9 mouse cellular contexts compared by ENCODE assay signal in the genomic region with DNA sequence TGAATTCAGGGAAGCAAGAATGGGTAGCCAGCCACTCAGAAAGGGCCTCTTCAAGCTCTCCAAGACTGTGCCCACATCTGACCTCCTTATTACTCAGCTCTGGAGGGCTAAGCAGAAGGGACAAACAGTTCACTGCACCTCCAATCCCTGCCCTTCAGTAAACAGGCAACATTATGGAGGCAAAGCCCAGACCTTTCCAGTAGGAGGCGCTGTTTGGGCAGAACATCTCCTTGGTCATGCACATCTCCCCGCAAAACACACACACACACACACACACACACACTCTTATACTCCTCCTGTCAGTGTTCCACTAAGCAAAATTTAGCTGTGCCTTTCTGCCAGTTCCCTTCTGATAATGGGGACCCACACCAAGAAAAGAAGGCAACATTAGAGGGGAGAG. TPM values are rescaled to one million over a fixed set of nuclear protein-coding genes. Genes with fewer than 3 reads are reported as not detected.
DNase-seq lines count a peak whose midpoint lies in the region; ATAC-seq and TF ChIP-seq lines count a peak whose summit lies in the region.
"Had no signal": no experiment of that assay in that cellular context is flagged by ENCODE, and none has a peak within 500 bp of the region (broad histone marks: within the 10 kb centered on the region; RNA-seq: fewer than 3 reads in every experiment).

No protein-coding gene starts in this region.

- H3K27me3 ChIP-seq in hindbrain, postnatal 0 days (ENCODE audit: insufficient read depth, low read length) = no peaks in the 10 kb centered on the region
- no peaks in the 10 kb centered on the region for H3K27me3 ChIP-seq in hindbrain, embryonic 12.5 days
- H3K27me3 ChIP-seq in C2C12 (ENCODE audit: control insufficient read depth, insufficient read depth, insufficient read length) = no peaks in the 10 kb centered on the region
- H3K27me3 ChIP-seq in limb, embryonic 10.5 days (ENCODE audit: low read depth, poor library complexity, severe bottlenecking) = peaks cover 14% of the 10 kb centered on the region
- H3K27me3 ChIP-seq in stomach, embryonic 16.5 days (ENCODE audit: control insufficient read depth, insufficient read depth, low read length) = no peaks in the 10 kb centered on the region

- H3K79me2 ChIP-seq in C2C12 (ENCODE audit: control insufficient read depth, insufficient read depth) = peaks cover 12% of the 10 kb centered on the region

- H3K9ac ChIP-seq in hindbrain, postnatal 0 days (replicated peaks; ENCODE audit: low read length) = no peak overlapping the region
- H3K9ac ChIP-seq in hindbrain, embryonic 12.5 days = no peak overlapping the region
- 0 out of 2 replicates have a peak overlapping the region, but pooled peaks have one; percentile 1 for H3K9ac ChIP-seq in stomach, embryonic 16.5 days (ENCODE audit: low read length)

- H3K4me2 ChIP-seq in hindbrain, postnatal 0 days (ENCODE audit: low read depth, low read length) = no peak overlapping the region
- no peak overlapping the region for H3K4me2 ChIP-seq in hindbrain, embryonic 12.5 days (replicated peaks)
- H3K4me2 ChIP-seq in stomach, embryonic 16.5 days (ENCODE audit: low read depth, low read length) = no peak overlapping the region

- peak; percentile 68 for DNase-seq in hindbrain, postnatal 0 days (ENCODE audit: low spot score)
- DNase-seq in NIH3T3 (ENCODE audit: low read depth) = peak; percentile 74
- peak; percentile 57 for DNase-seq in limb, embryonic 10.5 days (ENCODE audit: low spot score)
- DNase-seq in layer of hippocampus, adult 9-11 months = no peak

- 44% methylated on average over 2 of the region's 2 CpGs for WGBS in hindbrain, postnatal 0 days
- WGBS in hindbrain, embryonic 12.5 days = 39% methylated on average over 2 of the region's 2 CpGs
- WGBS in limb, embryonic 10.5 days = 43% methylated on average over 2 of the region's 2 CpGs
- 52% methylated on average over 2 of the region's 2 CpGs for WGBS in stomach, embryonic 16.5 days

- peak; percentile 72 for TF ChIP-seq CTCF in hindbrain, postnatal 0 days (IDR thresholded peaks at IDR 0.05; ENCODE audit: low read depth)
- TF ChIP-seq CTCF in C2C12 (IDR thresholded peaks at IDR 0.05; ENCODE audit: control insufficient read depth, insufficient read depth, insufficient read length) = peak; percentile 64

- peaks cover 13% of the 10 kb centered on the region for H3K4me1 ChIP-seq in hindbrain, postnatal 0 days (ENCODE audit: insufficient read depth, low read length)
- H3K4me1 ChIP-seq in hindbrain, embryonic 12.5 days = peaks cover 26% of the 10 kb centered on the region
- H3K4me1 ChIP-seq in limb, embryonic 10.5 days = peaks cover 23% of the 10 kb centered on the region
- H3K4me1 ChIP-seq in stomach, embryonic 16.5 days (ENCODE audit: control insufficient read depth, insufficient read depth, low read length) = peaks cover 15% of the 10 kb centered on the region

- no peaks in the 10 kb centered on the region for H3K9me3 ChIP-seq in hindbrain, postnatal 0 days (ENCODE audit: low read length)
- H3K9me3 ChIP-seq in hindbrain, embryonic 12.5 days (replicated peaks) = no peaks in the 10 kb centered on the region
- no peaks in the 10 kb centered on the region for H3K9me3 ChIP-seq in limb, embryonic 10.5 days (replicated peaks)
- no peaks in the 10 kb centered on the region for H3K9me3 ChIP-seq in stomach, embryonic 16.5 days (replicated peaks; ENCODE audit: control insufficient read depth, low read length)

- H3K79me3 ChIP-seq in C2C12 (ENCODE audit: low read depth) = peaks cover under 1% of the 10 kb centered on the region

- peak; percentile 10; the same call in 1 of the 2 replicates for ATAC-seq in hindbrain, postnatal 0 days
- no peak for ATAC-seq in hindbrain, embryonic 12.5 days (ENCODE audit: low FRiP score)
- no peak for ATAC-seq in stomach, embryonic 16.5 days (ENCODE audit: insufficient read depth, low FRiP score)
- ATAC-seq in frontal cortex, adult (ENCODE audit: low TSS enrichment) = no peak

- no peak overlapping the region for H3K4me3 ChIP-seq in hindbrain, postnatal 0 days (ENCODE audit: low read length)
- H3K4me3 ChIP-seq in hindbrain, embryonic 12.5 days = no peak overlapping the region
- H3K4me3 ChIP-seq in C2C12 (ENCODE audit: insufficient read depth, poor library complexity, severe bottlenecking) = no peak overlapping the region
- peak overlapping the region; percentile 53; the same call in 1 of the 2 replicates for H3K4me3 ChIP-seq in limb, embryonic 10.5 days
- H3K4me3 ChIP-seq in stomach, embryonic 16.5 days (replicated peaks; ENCODE audit: low read length) = no peak overlapping the region

- peaks cover 28% of the 10 kb centered on the region; the same call in 1 of the 2 replicates for H3K36me3 ChIP-seq in hindbrain, postnatal 0 days (ENCODE audit: insufficient read depth, low read length)
- H3K36me3 ChIP-seq in hindbrain, embryonic 12.5 days = peaks cover 87% of the 10 kb centered on the region
- H3K36me3 ChIP-seq in C2C12 (ENCODE audit: control insufficient read depth, insufficient read depth) = peaks cover 71% of the 10 kb centered on the region
- peaks cover 96% of the 10 kb centered on the region for H3K36me3 ChIP-seq in limb, embryonic 10.5 days
- H3K36me3 ChIP-seq in stomach, embryonic 16.5 days (ENCODE audit: control insufficient read depth, insufficient read depth, low read length) = 0 out of 2 replicates have a peak, but pooled peaks cover 4% of the 10 kb centered on the region

- H3ac ChIP-seq in C2C12 (ENCODE audit: control insufficient read depth, insufficient read length, low read depth) = no peak overlapping the region

- H3K27ac ChIP-seq in hindbrain, postnatal 0 days = no peak overlapping the region
- H3K27ac ChIP-seq in hindbrain, embryonic 12.5 days = no peak overlapping the region
- H3K27ac ChIP-seq in limb, embryonic 10.5 days = 0 out of 2 replicates have a peak overlapping the region, but pooled peaks have one; percentile 85
- H3K27ac ChIP-seq in stomach, embryonic 16.5 days (ENCODE audit: low read length) = no peak overlapping the region
- H3K27ac ChIP-seq: macrophage had no signal

TF ChIP-seq in C2C12, 6 proteins besides CTCF, POLR2A, EP300 and RAD21:
- TF ChIP-seq FOSL1 (IDR thresholded peaks at IDR 0.05; ENCODE audit: insufficient read depth, low read length, poor library complexity, severe bottlenecking) (no peak), MYOD1 (IDR thresholded peaks at IDR 0.05; ENCODE audit: control insufficient read depth, insufficient read length, low read depth) (no peak), CEBPB (IDR thresholded peaks at IDR 0.05; ENCODE audit: low read depth) (no peak), USF1 (IDR thresholded peaks at IDR 0.05; ENCODE audit: low read depth) (no peak), MYOG (IDR thresholded peaks at IDR 0.05; ENCODE audit: control insufficient read depth, extremely low read depth, insufficient read length) (no peak), MAX (IDR thresholded peaks at IDR 0.05) (no peak)
TF ChIP-seq in C2C12: peak in this region for 0.

RNA-seq across cellular contexts. Expression of a gene that starts 25.4 kb away (rescaled TPM):
- 114 and 152 TPM in 2 replicates for total RNA-seq in hindbrain, postnatal 0 days (2014; rRNA removed)
- polyA plus RNA-seq in hindbrain, postnatal 0 days (2015; fragmentation: Nextera tagmentation; extraction: Ambion mirVana) = 31.9 and 35.3 TPM in 2 replicates
- 70.8 and 74.1 TPM in 2 replicates for polyA plus RNA-seq in hindbrain, embryonic 12.5 days (2016; fragmentation: Nextera tagmentation; extraction: Ambion mirVana)
- polyA plus RNA-seq in C2C12 (2012; fragmentation: generic; extraction: Trizol) = 96.8 TPM
- polyA plus RNA-seq in limb, embryonic 10.5 days (2016; fragmentation: Nextera tagmentation; extraction: Ambion mirVana) = 37.9 and 55.9 TPM in 2 replicates
- 22.4 and 24.5 TPM in 2 replicates for polyA plus RNA-seq in stomach, embryonic 16.5 days (2015; fragmentation: Nextera tagmentation; extraction: Ambion mirVana)

RNA-seq across cellular contexts. Expression of a gene that starts 36.6 kb away (rescaled TPM):
- not detected in 2 replicates for total RNA-seq in hindbrain, postnatal 0 days (2014; rRNA removed)
- not detected in 2 replicates for polyA plus RNA-seq in hindbrain, postnatal 0 days (2015; fragmentation: Nextera tagmentation; extraction: Ambion mirVana)
- not detected in 2 replicates for polyA plus RNA-seq in hindbrain, embryonic 12.5 days (2016; fragmentation: Nextera tagmentation; extraction: Ambion mirVana)
- polyA plus RNA-seq in C2C12 (2012; fragmentation: generic; extraction: Trizol) = not detected
- polyA plus RNA-seq in limb, embryonic 10.5 days (2016; fragmentation: Nextera tagmentation; extraction: Ambion mirVana) = not detected in 2 replicates
- polyA plus RNA-seq in stomach, embryonic 16.5 days (2015; fragmentation: Nextera tagmentation; extraction: Ambion mirVana) = not detected in 2 replicates
- polyA plus RNA-seq: macrophage had no signal

RNA-seq across cellular contexts. Expression of a gene that starts 58.0 kb away (rescaled TPM):
- 77.1 and 88.4 TPM in 2 replicates for total RNA-seq in hindbrain, postnatal 0 days (2014; rRNA removed)
- 102 and 109 TPM in 2 replicates for polyA plus RNA-seq in hindbrain, postnatal 0 days (2015; fragmentation: Nextera tagmentation; extraction: Ambion mirVana)
- 179 and 194 TPM in 2 replicates for polyA plus RNA-seq in hindbrain, embryonic 12.5 days (2016; fragmentation: Nextera tagmentation; extraction: Ambion mirVana)
- polyA plus RNA-seq in C2C12 (2012; fragmentation: generic; extraction: Trizol) = 46.6 TPM
- 172 and 193 TPM in 2 replicates for polyA plus RNA-seq in limb, embryonic 10.5 days (2016; fragmentation: Nextera tagmentation; extraction: Ambion mirVana)
- polyA plus RNA-seq in stomach, embryonic 16.5 days (2015; fragmentation: Nextera tagmentation; extraction: Ambion mirVana) = 212 and 218 TPM in 2 replicates

RNA-seq across cellular contexts. Expression of a gene that starts 58.1 kb away (rescaled TPM):
- total RNA-seq in hindbrain, postnatal 0 days (2014; rRNA removed) = 56.0 and 61.6 TPM in 2 replicates
- 142 and 144 TPM in 2 replicates for polyA plus RNA-seq in hindbrain, postnatal 0 days (2015; fragmentation: Nextera tagmentation; extraction: Ambion mirVana)
- polyA plus RNA-seq in hindbrain, embryonic 12.5 days (2016; fragmentation: Nextera tagmentation; extraction: Ambion mirVana) = 153 and 161 TPM in 2 replicates
- 76.1 TPM for polyA plus RNA-seq in C2C12 (2012; fragmentation: generic; extraction: Trizol)
- polyA plus RNA-seq in limb, embryonic 10.5 days (2016; fragmentation: Nextera tagmentation; extraction: Ambion mirVana) = 115 and 146 TPM in 2 replicates
- polyA plus RNA-seq in stomach, embryonic 16.5 days (2015; fragmentation: Nextera tagmentation; extraction: Ambion mirVana) = 76.3 and 77.3 TPM in 2 replicates
